Mouse (Mus musculus) erythroblast, adult 5-6 weeks (primary cell): Measurements from ENCODE around the gene Glra4. TPM values are rescaled to one million over a fixed set of nuclear protein-coding genes. Genes with fewer than 3 reads are reported as not detected.
"Not testable (repeated sequence)": the region's sequence is repeated elsewhere in the genome, so short reads cannot be mapped to it uniquely, and the experiment has no call there.

Experiments
- ATAC-seq: replicated peaks from 2 replicates; pipeline ENCODE4 v1.8.0; 2016; ENCODE audit warnings: moderate number of reproducible peaks, mild to moderate bottlenecking, moderate TSS enrichment, inconsistent platforms; ENCODE audit not compliant: poor library complexity, low FRiP score, severe bottlenecking
- total RNA-seq, 2 experiments: library from RNA; stranded (forward) in 1 of 2; stranded (reverse) in 1 of 2; fragments of 150-400 nt in 1 of 2; fragments of 200-764, 138-1000 nt in 1 of 2; gene quantifications; 2 replicates each; pipeline versions ENCODE4 v1.2.3 to v1.2.4; 2015 to 2017; ENCODE audit warnings: low replicate concordance in 2 of 2

Glra4 gene
- total RNA-seq, 2 experiments from 2014 or later = not detected

DNA sequence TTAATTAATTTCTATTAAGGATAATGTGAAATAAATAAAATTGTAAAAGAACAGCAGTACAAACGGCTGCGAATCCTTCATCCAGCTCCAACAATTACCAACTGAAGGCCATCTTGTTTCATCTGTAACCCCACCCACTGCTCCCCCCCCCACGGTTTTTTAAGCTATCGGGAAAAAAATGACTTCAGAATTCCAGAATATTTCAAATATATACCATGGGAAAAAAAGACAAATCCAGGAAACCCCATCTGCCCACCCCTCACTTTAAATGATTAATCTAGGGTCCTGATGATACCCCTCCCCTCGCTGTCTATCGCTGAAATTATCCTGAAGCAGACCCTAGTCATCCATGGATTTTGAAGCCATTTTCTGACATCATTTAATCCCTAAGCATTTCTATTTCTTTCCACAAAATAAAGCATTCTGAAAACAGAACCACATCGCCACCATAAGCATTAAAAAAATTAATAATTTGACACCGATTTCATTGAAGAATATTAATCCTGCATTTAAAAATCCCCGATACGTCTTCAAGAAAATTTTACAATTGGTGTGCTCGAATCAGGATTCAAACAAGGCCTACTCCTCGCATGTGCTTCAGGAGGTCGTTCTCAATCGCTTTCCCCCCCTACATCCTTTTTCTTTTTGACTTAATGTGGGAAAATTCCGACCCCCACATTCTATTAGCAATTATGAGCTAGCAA is 39.7 kb downstream of the Glra4 start:
- ATAC-seq = no peak

DNA sequence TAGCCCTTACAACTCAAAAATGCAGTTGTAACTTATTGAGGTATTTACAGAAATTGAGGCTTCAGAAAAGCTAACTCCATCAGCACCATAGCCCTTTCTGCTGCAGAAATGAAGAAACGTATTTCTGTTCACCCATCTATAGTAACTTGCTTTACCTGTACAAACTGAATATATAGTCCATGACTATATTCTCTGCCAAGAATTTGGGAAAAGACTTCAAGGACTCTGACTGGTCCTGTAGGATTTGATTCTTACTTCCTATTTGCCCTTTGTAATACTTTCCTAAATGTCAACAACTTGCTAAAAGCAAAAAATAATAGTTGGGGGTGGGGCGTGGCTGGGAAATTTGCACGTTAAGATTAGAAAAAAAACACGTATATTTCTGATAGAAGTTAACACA is 47.9 kb downstream of the Glra4 start:
- no peak for ATAC-seq

DNA sequence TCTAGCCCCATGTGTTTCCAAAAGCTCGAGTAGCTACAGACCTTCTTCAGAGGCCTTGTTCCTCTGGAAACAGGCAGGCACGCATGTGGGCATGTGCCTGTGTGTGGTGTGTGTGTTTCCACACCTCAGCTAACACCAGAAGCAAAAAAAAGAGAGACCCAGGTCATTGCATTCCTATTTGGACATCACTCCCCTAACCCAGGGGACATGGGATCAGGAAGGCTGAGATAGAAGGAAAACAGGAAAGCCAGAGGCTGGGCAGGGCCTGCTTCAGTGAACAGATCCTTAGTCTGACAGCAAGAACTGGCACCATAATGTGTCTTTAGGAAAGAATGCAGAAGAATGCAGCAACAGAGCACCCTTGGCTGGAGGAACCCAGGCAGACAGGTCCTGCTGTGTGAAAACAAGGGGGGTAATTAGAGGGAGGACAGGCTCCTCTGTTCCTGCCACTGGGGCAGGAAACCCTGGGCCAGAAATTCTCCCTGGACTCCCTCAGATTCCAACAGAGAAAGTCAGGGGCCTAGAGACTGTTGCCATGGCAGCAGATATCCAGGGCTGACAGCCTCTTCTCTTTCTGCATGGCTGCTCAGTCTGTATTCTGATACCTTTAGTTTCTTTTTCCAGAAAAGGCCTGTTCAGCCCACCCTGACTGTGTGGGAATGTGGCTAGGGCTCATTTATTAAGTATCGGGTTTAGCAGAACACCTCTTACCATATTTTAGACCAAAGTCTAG is 65.0 kb downstream of the Glra4 start:
- not testable (repeated sequence) for ATAC-seq

DNA sequence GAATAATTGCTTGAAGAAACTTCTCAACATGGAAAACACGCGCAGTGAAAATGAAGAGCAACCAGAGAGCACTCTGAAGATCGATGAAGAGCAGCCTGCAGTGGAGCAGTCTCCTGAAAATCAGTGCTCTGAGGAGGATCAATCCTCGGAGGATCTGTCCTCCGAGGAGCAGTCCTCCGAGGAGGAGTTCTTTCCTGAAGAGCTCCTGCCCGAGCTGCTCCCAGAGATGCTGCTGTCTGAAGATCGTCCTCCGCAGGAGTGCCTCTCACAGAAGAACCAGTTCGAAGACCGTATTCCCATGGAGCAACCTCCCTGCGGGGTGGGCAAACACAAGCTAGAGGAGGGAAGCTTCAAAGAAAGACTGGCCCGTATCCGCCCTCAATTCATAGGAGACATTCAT is 71.2 kb downstream of the Glra4 start:
- no peak for ATAC-seq

DNA sequence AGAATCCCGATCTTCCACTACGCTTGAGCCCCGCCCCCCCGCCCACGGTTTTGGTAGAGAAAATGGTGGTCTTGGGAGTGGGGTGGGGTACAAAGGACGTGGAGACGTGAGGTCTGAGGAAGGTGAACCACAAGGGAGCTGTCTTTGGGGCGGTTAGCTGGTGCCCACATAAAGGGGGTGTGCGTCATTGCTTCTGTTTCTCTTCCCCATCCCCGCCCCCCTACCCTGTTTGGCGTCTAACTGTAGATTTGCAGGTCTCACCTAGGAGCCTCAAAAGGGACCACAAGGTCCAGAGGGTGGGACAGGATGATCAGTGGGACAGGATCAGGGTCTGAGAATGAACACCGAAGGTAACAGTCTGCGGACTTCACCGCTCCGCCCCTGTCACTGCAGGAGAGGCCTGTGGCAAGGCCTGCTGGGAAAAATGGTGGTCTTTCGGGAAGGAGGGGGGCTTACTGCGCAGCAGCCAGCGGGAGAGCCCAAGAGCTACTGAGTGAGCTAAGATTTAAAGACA is 71.7 kb downstream of the Glra4 start:
- ATAC-seq = no peak

Other genes starting within 250 kb of the Glra4 start
- not detected in 2 replicates for gene Kir3dl2, start 236.1 kb downstream of the Glra4 start, total RNA-seq (2015; ENCODE audit: low replicate concordance)
- gene Kir3dl2, start 236.1 kb downstream of the Glra4 start, total RNA-seq (2017; ENCODE audit: low replicate concordance) = not detected in 2 replicates
- gene Tceal3, start 189.3 kb downstream of the Glra4 start, total RNA-seq (2015; ENCODE audit: low replicate concordance) = not detected in 2 replicates
- 1.8 TPM in 1 of 2 replicates, not detected in the other for gene Tceal3, start 189.3 kb downstream of the Glra4 start, total RNA-seq (2017; ENCODE audit: low replicate concordance)
- gene Tceal1, start 72.2 kb downstream of the Glra4 start, total RNA-seq (2015; ENCODE audit: low replicate concordance) = not detected in 2 replicates
- 0.28 TPM in 1 of 2 replicates, not detected in the other for gene Tceal1, start 72.2 kb downstream of the Glra4 start, total RNA-seq (2017; ENCODE audit: low replicate concordance)
- 42.1 and 57.5 TPM in 2 replicates for gene Morf4l2, start 36.5 kb downstream of the Glra4 start, total RNA-seq (2015; ENCODE audit: low replicate concordance)
- gene Morf4l2, start 36.5 kb downstream of the Glra4 start, total RNA-seq (2017; ENCODE audit: low replicate concordance) = 120 and 125 TPM in 2 replicates
- 0.42 TPM in 1 of 2 replicates, not detected in the other for gene Plp1, start 42.5 kb upstream of the Glra4 start, total RNA-seq (2015; ENCODE audit: low replicate concordance)
- 0.28 TPM in 1 of 2 replicates, not detected in the other for gene Plp1, start 42.5 kb upstream of the Glra4 start, total RNA-seq (2017; ENCODE audit: low replicate concordance)
- not detected in 2 replicates for gene Rab9b, start 88.6 kb upstream of the Glra4 start, total RNA-seq (2015; ENCODE audit: low replicate concordance)
- gene Rab9b, start 88.6 kb upstream of the Glra4 start, total RNA-seq (2017; ENCODE audit: low replicate concordance) = not detected in 2 replicates
- not detected in 2 replicates for gene H2bfm, start 147.2 kb upstream of the Glra4 start, total RNA-seq (2015; ENCODE audit: low replicate concordance)
- not detected in 2 replicates for gene H2bfm, start 147.2 kb upstream of the Glra4 start, total RNA-seq (2017; ENCODE audit: low replicate concordance)
- not detected in 2 replicates for gene Tmsb15b2, start 195.4 kb upstream of the Glra4 start, total RNA-seq (2015; ENCODE audit: low replicate concordance)
- not detected in 2 replicates for gene Tmsb15b2, start 195.4 kb upstream of the Glra4 start, total RNA-seq (2017; ENCODE audit: low replicate concordance)
- gene Tmsb15l, start 196.7 kb upstream of the Glra4 start, total RNA-seq (2015; ENCODE audit: low replicate concordance) = not detected in 2 replicates
- 3.8 TPM in 1 of 2 replicates, not detected in the other for gene Tmsb15l, start 196.7 kb upstream of the Glra4 start, total RNA-seq (2017; ENCODE audit: low replicate concordance)
- gene Tmsb15b1, start 196.7 kb upstream of the Glra4 start, total RNA-seq (2015; ENCODE audit: low replicate concordance) = not detected in 2 replicates
- 1.7 TPM in 1 of 2 replicates, not detected in the other for gene Tmsb15b1, start 196.7 kb upstream of the Glra4 start, total RNA-seq (2017; ENCODE audit: low replicate concordance)
- gene Zcchc18, start 213.0 kb upstream of the Glra4 start, total RNA-seq (2015; ENCODE audit: low replicate concordance) = 0.77 TPM in 1 of 2 replicates, not detected in the other
- 0.28 TPM in 1 of 2 replicates, not detected in the other for gene Zcchc18, start 213.0 kb upstream of the Glra4 start, total RNA-seq (2017; ENCODE audit: low replicate concordance)